Mouse (Mus musculus) B cell, adult 2 months (primary cell): ENCODE data around the gene Ulk4.
"Not testable (repeated sequence)": the region's sequence is repeated elsewhere in the genome, so short reads cannot be mapped to it uniquely, and the experiment has no call there.

ENCODE experiments used
- DNase-seq, 2 experiments: peaks; one replicate each; pipeline ENCODE4 v3.0.0; 2022

The Ulk4 gene

GRCm38 (mm10) chr9:121247956-121248775 is 28.8 kb downstream of the Ulk4 start:
- DNase-seq: peak; percentile 89

DNA sequence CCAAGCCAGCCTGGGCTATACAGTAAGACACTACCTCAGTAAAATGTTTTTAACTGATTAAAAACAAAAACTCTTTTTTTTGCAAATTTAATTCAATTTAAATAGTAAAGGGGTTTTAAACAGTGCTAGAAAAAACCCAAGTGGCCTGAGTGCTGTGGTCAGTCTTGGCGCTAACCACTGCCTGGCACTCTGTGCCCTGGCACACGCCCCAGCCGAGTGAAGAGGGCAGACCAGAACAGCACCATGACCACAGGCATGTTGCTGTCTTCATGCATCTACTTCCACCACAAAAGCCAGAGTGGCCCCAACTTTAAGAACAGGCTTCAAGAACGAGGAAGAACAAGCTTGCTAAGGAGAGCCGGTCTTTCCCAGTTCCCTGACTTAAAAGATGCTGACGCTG is 29.9 kb downstream of the Ulk4 start:
- no peak for DNase-seq

DNA sequence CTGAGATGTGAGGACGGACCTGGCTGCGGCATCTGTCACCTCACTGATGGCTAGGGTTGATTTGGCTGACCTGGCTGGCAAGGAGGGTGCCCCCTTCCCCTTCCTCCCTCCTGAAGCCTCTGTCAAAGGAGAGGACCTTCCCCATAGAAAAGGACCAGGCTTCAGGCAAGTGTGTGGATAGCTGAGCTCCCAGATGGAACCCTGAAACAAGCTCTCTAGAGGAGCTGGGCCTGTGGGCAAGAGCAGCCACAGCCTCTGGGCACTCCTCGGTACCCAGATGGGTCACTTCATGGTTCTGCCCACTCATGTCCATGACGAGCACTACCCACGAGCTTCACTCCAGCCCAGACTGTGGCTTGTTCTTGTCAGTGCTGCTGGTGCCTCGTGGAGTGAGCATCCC is 34.7 kb downstream of the Ulk4 start:
- no peak for DNase-seq

- peak; percentile 65 to 68 for DNase-seq
These were observed 35.2 kb downstream of the Ulk4 start for GRCm38 (mm10) chr9:121241806-121242205.

DNA sequence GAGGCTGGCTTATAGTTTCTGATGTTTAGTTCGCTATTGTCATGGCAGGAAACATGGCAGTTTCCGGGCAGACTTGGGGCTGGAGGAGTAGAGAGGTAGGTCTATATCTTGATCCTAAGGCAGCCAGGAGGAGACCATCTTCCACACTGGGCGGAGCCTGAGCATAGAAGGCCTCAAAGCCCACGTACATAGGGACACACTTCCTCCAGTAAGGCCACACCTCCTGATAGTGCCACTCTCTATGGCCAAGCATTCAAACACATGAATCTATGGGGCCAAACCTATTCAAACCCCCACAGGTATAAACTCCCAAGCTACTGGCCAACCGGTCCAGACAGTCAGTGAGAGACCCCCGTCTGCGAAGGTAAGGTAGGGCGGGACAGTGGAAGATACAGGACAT is 35.6 kb downstream of the Ulk4 start:
- no peak for DNase-seq

DNA sequence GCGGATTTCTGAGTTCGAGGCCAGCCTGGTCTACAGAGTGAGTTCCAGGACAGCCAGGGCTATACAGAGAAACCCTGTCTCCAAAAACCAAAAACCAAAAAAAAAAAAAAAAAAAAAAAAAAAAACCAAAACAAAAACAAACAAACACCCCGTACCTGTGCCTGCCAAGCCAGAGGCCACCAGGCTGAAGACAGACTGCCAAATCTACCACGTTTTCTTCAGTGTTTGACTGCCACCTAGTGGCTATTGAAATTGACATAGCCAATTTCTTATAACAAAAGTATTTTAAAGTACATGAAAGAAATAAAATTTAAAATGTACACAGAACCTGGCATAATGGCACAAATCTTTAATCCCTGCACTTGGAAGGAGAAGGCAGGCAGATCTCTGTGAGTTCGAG is 36.8 kb downstream of the Ulk4 start:
- peak; percentile 41 to 44 for DNase-seq

GRCm38 (mm10) chr9:121239571-121239970 is 37.4 kb downstream of the Ulk4 start:
- DNase-seq: no peak

GRCm38 (mm10) chr9:121218636-121219035 is 58.4 kb downstream of the Ulk4 start:
- DNase-seq: no peak

- no peak for DNase-seq
These were observed 58.8 kb downstream of the Ulk4 start for GRCm38 (mm10) chr9:121218230-121218629.

DNA sequence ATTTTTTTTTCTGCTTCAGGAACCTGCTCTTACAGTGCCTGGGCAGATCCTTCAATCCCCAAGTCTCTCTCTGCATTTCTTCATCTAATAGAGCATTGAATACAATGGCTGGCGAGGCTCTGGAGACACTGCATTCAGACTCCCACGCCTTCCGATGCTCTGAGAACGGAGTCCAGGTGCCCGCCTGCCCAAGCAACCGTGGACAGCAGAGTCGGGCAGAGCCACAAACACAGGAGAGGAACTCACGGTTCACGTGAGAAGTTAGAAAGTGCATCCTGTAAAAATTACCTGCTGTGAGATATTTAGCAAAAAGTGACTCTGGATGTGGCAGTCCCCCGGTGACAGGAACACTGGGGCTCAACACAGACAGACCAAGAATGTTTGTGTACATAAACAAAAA is 59.3 kb downstream of the Ulk4 start:
- DNase-seq: no peak

DNA sequence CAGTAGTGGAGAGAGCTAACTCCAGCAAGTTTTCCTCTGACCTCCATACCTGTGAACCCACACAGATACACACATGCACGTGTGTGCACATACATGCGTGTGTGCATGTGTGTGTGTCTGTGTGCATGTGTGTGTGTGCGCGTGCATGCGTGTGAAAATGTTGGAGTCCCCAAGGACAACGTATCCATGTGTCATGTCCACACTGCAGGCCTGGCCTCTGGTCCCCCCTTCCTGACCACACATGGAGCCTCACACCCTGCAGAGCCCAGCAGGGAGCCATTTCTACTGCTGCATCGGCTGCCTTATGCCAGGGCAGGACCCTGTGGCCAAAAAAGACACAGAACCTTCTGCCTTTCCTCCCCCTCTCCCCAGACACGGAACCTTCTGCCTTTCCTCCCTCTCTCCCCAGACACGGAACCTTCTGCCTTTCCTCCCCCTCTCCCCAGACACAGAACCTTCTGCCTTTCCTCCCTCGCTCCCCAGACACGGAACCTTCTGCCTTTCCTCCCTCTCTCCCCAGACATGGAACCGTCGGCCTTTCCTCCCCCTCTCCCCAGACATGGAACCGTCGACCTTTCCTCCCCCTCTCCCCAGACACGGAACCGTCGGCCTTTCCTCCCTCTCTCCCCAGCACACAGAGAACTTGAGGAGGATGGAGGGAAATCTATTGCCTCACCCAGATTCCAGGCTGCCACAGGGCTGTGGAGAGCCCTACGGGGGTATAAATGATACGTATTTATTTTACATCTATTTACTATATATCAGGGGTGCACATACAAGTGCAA is 60.3 kb downstream of the Ulk4 start:
- DNase-seq: no peak

- peak; percentile 67 to 70 for DNase-seq
These were observed 61.5 kb downstream of the Ulk4 start for GRCm38 (mm10) chr9:121215349-121216000.

DNA sequence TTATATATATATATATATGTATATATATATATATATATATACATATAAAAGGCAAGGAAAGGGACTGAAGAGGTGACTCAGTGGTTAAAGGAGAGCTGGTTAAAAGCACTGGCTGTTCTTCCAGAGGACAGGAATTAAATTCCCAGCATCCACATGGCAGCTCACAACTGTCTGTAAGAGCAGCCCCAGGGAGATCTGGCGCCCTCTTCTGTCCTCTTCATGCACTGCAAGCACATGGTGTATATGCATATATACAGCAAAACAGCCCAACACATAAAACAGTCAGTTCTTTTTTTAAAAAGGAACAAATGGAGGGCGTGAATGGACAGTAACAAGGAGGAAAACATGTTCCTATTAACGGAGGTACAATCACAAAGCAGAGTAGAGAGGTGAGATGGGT is 64.7 kb downstream of the Ulk4 start:
- peak; percentile 28 to 35 for DNase-seq

DNA sequence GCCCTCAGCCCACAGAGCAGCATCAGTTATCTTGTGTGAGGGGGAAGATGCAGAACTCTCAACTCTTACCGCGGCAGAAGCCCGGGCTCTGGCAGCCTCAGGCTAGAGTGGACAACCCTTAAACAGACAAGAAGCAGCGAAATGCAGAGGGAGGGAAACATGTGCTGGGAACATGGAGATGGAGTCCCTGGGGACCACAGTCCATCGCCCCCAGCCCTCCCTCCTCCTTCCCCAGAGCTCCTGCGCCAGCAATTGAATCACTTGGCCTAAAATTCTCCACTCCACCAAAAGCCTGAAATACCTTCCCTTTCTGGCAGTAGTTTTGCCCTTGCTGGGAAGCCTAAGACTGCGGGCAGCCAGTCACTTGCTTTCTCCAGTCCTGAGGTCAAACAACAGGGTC is 72.0 kb downstream of the Ulk4 start:
- no peak for DNase-seq

DNA sequence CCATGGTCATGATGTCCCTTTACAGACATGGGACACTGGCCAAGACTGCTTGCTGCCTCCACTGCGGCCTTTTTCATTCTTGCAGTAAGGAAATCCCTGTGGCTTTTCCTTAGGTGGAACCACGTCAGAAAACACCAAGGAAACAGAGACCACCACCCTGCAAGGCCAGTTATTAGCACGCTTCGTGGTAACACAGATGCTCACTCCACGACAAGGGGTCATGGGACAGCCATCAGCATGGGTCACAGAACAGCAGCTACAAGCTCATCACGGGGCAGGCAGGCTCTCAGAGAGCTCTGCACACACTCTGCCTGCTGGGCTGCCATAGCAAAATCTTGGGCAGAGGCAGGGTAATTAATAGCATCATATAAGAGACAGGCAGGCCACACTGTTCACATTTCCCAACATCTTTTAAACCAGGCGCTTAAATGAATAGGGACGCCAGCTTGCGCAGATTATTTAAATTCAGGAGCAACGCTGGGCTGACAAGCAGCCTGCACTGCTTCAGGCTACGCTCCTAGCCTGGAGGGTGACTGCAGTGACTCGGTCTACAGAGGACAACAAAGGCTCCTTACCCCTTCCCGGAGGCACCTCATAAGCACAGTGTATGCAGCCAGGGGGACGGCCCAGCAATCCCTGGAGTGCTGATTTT is 72.7 kb downstream of the Ulk4 start:
- no peak for DNase-seq

GRCm38 (mm10) chr9:121203686-121204085 is 73.3 kb downstream of the Ulk4 start:
- DNase-seq: no peak

DNA sequence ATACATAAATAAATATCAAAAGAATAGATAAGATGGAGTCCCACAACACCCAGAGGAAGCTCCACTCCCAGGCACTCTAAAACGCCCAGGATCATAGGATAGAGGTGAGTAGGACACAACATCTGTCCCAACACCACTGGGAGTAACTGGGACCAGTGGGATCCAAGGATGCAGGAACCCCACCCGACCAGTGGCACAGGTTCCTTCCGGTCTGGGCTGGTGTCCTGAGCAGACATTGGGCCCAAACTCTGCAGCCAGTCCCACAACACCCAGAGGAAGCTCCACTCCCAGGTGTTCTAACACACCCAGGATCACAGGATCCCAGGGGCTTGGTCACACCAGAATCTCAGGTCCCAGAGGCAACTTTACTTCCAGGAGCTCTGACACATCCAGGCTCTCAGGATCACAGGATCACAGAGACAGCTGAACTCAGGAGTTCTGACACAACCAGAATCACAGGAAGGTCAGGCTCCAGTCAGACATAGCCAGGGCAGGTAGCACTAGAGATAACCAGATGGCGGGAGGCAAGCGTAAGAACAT is 77.8 kb downstream of the Ulk4 start:
- DNase-seq: not testable (repeated sequence)

DNA sequence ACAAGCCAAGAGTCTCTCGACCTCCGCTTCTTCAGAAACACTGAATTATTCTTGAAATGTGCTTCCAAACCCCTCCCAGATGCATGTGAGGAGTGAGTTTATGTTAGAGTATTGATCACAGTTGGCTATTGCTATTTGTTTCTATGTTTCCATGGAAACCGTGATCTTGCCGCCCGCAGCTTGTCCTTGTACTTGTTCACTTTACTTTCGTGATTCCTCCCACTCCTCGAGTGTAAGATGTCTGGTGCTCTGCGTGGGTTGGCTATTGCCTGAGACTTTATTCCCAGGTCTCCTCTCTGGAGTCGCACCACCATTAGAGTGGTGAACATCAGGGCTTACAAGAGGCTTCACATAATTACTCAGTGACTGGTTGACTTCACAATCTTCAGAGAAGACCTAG is 80.5 kb downstream of the Ulk4 start:
- DNase-seq: no peak

GRCm38 (mm10) chr9:121195106-121195505 is 81.9 kb downstream of the Ulk4 start:
- DNase-seq: no peak

- DNase-seq: no peak
These were observed 84.2 kb downstream of the Ulk4 start for GRCm38 (mm10) chr9:121192601-121193370.

DNA sequence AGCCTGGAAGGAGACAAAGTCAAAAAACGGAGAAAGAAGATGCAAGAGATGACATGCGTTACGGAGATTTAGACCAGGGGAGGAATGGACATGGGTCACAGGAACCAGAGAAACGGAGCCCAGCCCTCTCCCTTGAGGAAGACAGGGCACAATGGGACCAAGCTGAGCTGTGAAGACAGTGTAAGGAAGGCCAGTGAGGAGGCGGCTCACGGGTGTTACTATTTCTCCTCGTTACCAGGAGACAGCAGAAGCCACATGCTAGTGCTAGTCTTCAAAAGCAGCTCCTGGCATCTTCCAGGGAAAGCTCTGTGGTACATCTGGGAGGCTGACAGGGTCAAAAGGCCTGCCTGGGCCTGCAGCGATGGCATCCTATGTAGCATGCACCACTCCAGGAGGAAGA is 89.2 kb downstream of the Ulk4 start:
- DNase-seq: no peak

- DNase-seq: no peak
These were observed 91.2 kb downstream of the Ulk4 start for GRCm38 (mm10) chr9:121185796-121186195.
